Mouse (Mus musculus) CD4-positive, CD25-positive, alpha-beta regulatory T cell, adult 4 months (primary cell): ENCODE data around the gene Rnf41. TPM values are rescaled to one million over a fixed set of nuclear protein-coding genes. Genes with fewer than 3 reads are reported as not detected.
A peak's percentile ranks its signal among the peaks of the same experiment; 100 is the strongest.

Experiments
- ATAC-seq: one replicate; pipeline ENCODE4 v1.8.0; 2017
- polyA plus RNA-seq, 2 experiments: library from polyadenylated mRNA; unstranded; fragments of 100-300 nt; shearing (Covaris generic); gene quantifications; one replicate each; pipeline ENCODE4 v1.2.1; 2017

Gene Rnf41
- polyA plus RNA-seq, 2 experiments from 2014 or later = 28.7 to 51.8 TPM

GRCm38 (mm10) chr10:128388941-128389340 lies 22.5 kb upstream of the Rnf41 start:
- no peak for ATAC-seq

GRCm38 (mm10) chr10:128389570-128389969 lies 21.9 kb upstream of the Rnf41 start:
- ATAC-seq = no peak

- ATAC-seq = no peak
These were observed 21.1 kb upstream of the Rnf41 start for GRCm38 (mm10) chr10:128390366-128390765.

- no peak for ATAC-seq
These were observed 19.6 kb upstream of the Rnf41 start for GRCm38 (mm10) chr10:128391850-128392249.

GRCm38 (mm10) chr10:128396017-128396673 lies 15.3 kb upstream of the Rnf41 start:
- no peak for ATAC-seq

GRCm38 (mm10) chr10:128396716-128397264 lies 14.7 kb upstream of the Rnf41 start:
- ATAC-seq = no peak

GRCm38 (mm10) chr10:128397466-128397865 lies 14.0 kb upstream of the Rnf41 start:
- ATAC-seq = no peak

- no peak for ATAC-seq
These were observed 11.1 kb upstream of the Rnf41 start for GRCm38 (mm10) chr10:128400338-128400737.

GRCm38 (mm10) chr10:128401056-128401455 lies 10.4 kb upstream of the Rnf41 start, which contains the start of gene Slc39a5:
Gene Slc39a5, minus strand, starts transcription at chr10:128401229.
- ATAC-seq = no peak

GRCm38 (mm10) chr10:128401638-128402037 lies 9.8 kb upstream of the Rnf41 start:
- peak; percentile 65 for ATAC-seq

GRCm38 (mm10) chr10:128403931-128404330 lies 7.5 kb upstream of the Rnf41 start:
- no peak for ATAC-seq

- ATAC-seq = no peak
These were observed 2.6 kb upstream of the Rnf41 start for GRCm38 (mm10) chr10:128408591-128409535.

GRCm38 (mm10) chr10:128409692-128410559 lies 1.5 kb upstream of the Rnf41 start:
- peak; percentile 91 for ATAC-seq

GRCm38 (mm10) chr10:128410560-128410845 lies 954 bp upstream of the Rnf41 start:
- ATAC-seq = no peak

- no peak for ATAC-seq
These were observed 561 bp downstream of the Rnf41 start for GRCm38 (mm10) chr10:128412055-128412381.

GRCm38 (mm10) chr10:128412558-128412957 lies 1.1 kb downstream of the Rnf41 start:
- no peak for ATAC-seq

- no peak for ATAC-seq
These were observed 1.6 kb downstream of the Rnf41 start for GRCm38 (mm10) chr10:128413076-128413475.

GRCm38 (mm10) chr10:128414848-128415247 lies 3.4 kb downstream of the Rnf41 start:
- no peak for ATAC-seq

GRCm38 (mm10) chr10:128422426-128422825 lies 11.0 kb downstream of the Rnf41 start:
- ATAC-seq = no peak

GRCm38 (mm10) chr10:128424604-128425003 lies 13.1 kb downstream of the Rnf41 start:
- ATAC-seq = peak; percentile 99

GRCm38 (mm10) chr10:128425260-128425659 lies 13.8 kb downstream of the Rnf41 start:
- no peak for ATAC-seq

GRCm38 (mm10) chr10:128429052-128429451 lies 17.6 kb downstream of the Rnf41 start:
- no peak for ATAC-seq

GRCm38 (mm10) chr10:128429454-128429853 lies 18.0 kb downstream of the Rnf41 start:
- no peak for ATAC-seq
